Mouse (Mus musculus): ENCODE data around the gene Raf1. TPM values are rescaled to one million over a fixed set of nuclear protein-coding genes. Genes with fewer than 3 reads are reported as not detected.

Raf1 gene
- polyA plus RNA-seq, 1 experiment from 2014 or later, result 32.8 TPM

DNA sequence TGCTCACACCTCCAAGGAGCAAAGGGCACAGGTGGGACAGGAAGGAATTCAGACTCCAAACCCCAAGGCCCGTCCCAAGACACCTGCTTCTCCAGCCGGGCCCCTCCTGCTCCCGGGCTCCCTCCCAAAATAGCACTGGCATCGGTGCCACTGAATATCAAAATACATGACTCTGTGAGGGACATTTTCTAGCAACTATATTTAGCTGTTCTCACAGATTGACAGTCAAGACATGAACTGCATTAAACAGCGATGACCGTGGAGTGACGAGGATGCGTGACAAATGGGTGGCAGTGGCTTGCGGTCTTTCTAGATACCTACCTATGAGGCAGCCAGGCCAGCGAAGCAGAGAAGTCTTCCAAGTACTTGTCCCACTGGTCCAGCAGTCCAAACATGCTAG is 90.1 kb downstream of the Raf1 start:
- Histone ChIP-seq H3K27ac (no peak overlapping the region), H3K9ac (no peak overlapping the region), H3K36me3 (no peaks in the 10 kb centered on the region), H3K4me2 (no peak overlapping the region), H3K27me3 (no peaks in the 10 kb centered on the region), H3K9me3 (replicated peaks) (no peaks in the 10 kb centered on the region), H3K4me3 (replicated peaks) (no peak overlapping the region), H3K4me1 (replicated peaks) (no peaks in the 10 kb centered on the region)
- DNase-seq (no peak), ATAC-seq (ENCODE audit: low read depth) (no peak)
- 81% methylated on average over 10 of the region's 10 CpGs for WGBS (ENCODE audit: insufficient replicate concordance)

DNA sequence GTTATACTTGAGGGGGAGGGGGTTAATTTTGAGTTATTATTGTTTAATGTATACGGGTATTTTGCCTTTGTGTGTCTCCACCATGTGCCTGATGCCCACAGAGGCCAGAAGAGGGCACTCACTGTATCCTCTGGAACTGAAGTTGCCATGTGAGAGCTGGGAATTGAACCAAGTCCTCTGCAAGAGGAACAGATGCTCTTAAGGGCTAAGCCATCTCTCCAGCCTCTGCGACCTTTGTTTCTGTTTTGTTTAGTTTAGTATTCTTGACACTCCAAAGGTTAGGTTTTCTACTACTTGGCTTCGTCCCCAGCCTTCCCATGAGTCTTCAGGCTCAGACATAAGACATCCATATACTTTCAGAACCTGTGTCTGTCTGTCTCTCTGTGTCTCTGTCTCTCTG is 92.3 kb downstream of the Raf1 start:
- H3K9ac ChIP-seq, result no peak overlapping the region
- no peak for ATAC-seq (ENCODE audit: low read depth)
- WGBS (ENCODE audit: insufficient replicate concordance), result 60% methylated on average over 3 of the region's 3 CpGs
- H3K4me1 ChIP-seq (replicated peaks), result no peaks in the 10 kb centered on the region
- no peak overlapping the region for H3K4me2 ChIP-seq
- H3K36me3 ChIP-seq, result peaks cover 3% of the 10 kb centered on the region; the same call in 1 of the 2 replicates
- H3K27me3 ChIP-seq, result no peaks in the 10 kb centered on the region
- H3K27ac ChIP-seq, result no peak overlapping the region
- DNase-seq, result no peak
- H3K9me3 ChIP-seq (replicated peaks), result no peaks in the 10 kb centered on the region
- H3K4me3 ChIP-seq (replicated peaks), result no peak overlapping the region

DNA sequence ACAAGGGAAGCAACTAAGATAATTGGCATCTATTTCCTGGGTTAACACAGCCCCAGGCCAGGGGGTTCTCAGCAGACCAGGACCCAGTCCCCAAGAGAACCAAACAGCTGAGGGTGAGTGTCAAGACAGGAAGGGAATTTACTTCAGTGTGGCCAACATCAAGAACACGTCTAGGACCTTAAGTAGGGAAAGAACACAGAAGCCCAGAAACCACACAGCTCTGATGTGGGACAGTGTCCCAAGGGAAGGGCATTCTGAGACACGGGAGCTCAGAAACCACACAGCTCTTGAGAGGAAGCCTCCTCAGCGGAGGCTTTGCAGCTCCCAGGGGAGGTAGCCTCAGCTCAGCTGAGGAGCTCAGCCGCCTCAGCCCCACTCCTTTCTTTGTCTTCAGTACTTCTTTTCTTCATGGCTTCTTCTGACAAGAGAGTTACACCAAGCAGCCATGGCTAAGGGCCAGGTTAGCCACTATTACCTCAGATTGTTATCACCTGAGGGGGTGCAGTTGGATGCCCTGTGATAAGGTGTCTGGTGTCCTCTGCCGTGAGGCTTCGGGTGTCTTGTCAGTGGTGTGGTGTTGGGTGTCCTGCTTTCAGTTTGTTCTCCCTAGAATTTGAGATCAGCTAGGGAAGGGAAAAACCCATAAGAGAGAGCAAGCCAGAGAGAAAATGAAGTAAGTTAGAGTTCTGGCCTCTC is 92.9 kb downstream of the Raf1 start:
- H3K36me3 ChIP-seq, result peaks cover 8% of the 10 kb centered on the region; the same call in 1 of the 2 replicates
- no peak overlapping the region for H3K27ac ChIP-seq
- H3K9me3 ChIP-seq (replicated peaks), result no peaks in the 10 kb centered on the region
- no peak for DNase-seq
- no peaks in the 10 kb centered on the region for H3K27me3 ChIP-seq
- ATAC-seq (ENCODE audit: low read depth), result no peak
- H3K4me1 ChIP-seq (replicated peaks), result no peaks in the 10 kb centered on the region
- no peak overlapping the region for H3K4me2 ChIP-seq
- no peak overlapping the region for H3K4me3 ChIP-seq (replicated peaks)
- WGBS (ENCODE audit: insufficient replicate concordance), result 48% methylated on average over 6 of the region's 6 CpGs
- H3K9ac ChIP-seq, result no peak overlapping the region

DNA sequence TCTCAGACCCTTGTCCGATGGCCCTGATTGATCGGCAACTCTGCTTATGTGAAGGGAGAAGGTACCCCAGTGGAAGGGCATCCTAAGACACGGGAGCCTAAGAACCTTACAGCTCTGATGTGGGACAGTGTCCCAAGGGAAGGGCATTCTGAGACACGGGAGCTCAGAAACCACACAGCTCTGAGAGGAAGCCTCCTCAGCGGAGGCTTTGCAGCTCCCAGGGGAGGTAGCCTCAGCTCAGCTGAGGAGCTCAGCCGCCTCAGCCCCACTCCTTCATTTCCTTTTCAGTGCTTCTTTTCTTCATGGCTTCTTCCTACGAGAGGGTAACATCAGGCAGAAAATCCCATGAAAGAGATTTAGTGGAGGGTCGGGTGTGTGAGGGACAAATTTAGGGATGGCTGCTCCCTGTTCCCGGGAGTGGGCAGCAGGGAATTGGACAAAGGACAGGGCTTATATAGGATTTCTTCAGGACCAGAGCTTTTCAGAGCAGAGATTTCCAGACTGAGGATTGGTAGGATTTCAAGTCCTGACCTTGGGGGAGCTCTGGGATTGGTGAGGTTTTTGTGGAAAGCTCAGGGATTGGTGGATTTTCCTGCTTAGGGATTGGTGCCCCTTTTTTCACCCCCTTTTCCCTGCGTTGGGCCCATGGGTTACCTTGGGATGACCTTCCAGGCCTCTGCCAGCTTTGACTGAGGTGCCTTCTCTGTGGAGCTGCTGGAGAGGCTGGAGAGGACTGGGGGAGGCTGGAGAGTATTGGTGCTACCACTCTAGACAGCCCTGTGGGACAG is 93.9 kb downstream of the Raf1 start:
- DNase-seq (no peak), ATAC-seq (ENCODE audit: low read depth) (no peak)
- Histone ChIP-seq H3K27me3 (no peaks in the 10 kb centered on the region), H3K4me3 (replicated peaks) (no peak overlapping the region), H3K36me3 (peaks cover 18% of the 10 kb centered on the region; the same call in 1 of the 2 replicates), H3K27ac (no peak overlapping the region), H3K9ac (no peak overlapping the region), H3K4me2 (no peak overlapping the region), H3K4me1 (replicated peaks) (no peaks in the 10 kb centered on the region), H3K9me3 (replicated peaks) (no peaks in the 10 kb centered on the region)
- 65% methylated on average over 10 of the region's 10 CpGs for WGBS (ENCODE audit: insufficient replicate concordance)

DNA sequence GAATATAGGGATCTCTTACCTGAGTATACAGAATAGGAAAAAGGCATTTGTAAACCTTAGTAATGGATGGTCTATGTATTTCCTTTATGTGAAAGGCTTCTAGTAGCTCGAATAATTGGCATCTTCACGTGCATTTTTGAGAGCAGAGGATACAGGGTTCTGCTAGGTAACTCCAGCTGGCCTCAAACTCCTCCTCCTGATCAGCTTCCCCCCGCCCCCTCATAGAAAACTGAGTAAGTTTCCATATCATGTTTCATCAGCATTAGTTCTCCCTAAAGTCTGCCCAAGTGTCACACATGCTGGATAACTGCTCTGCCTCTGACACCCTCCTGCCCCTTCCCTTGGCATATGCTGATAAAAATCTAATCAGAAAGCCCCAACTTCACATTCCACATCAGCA is 95.6 kb downstream of the Raf1 start:
- ATAC-seq (ENCODE audit: low read depth), result no peak
- H3K4me2 ChIP-seq, result no peak overlapping the region
- no peaks in the 10 kb centered on the region for H3K4me1 ChIP-seq (replicated peaks)
- H3K9ac ChIP-seq, result no peak overlapping the region
- no peak overlapping the region for H3K4me3 ChIP-seq (replicated peaks)
- H3K27ac ChIP-seq, result no peak overlapping the region
- no peaks in the 10 kb centered on the region for H3K9me3 ChIP-seq (replicated peaks)
- WGBS (ENCODE audit: insufficient replicate concordance), result 75% methylated on average over 3 of the region's 3 CpGs
- DNase-seq, result no peak
- no peaks in the 10 kb centered on the region for H3K27me3 ChIP-seq
- H3K36me3 ChIP-seq, result peaks cover 35% of the 10 kb centered on the region

DNA sequence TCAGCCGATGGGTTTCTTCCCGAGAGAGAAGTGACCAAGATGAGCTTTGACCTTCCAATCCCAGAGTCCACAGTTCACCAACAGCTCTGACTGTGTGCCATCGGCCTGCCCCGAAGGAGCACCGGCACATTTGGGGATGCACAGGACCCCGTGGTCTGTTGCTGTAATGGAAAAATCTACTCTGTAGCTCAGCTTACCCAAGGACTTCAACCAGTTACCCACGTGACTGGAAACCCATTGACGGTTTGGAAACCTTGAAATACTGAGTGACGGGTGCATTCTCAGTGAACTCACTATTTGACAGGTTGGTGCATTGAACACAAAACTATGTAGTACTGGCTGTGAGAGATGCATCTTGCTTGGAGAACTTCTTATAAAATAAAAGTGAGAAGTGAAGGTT is 98.5 kb downstream of the Raf1 start:
- ATAC-seq (ENCODE audit: low read depth), result no peak
- Histone ChIP-seq H3K9ac (no peak overlapping the region), H3K36me3 (peaks cover 53% of the 10 kb centered on the region), H3K4me1 (replicated peaks) (no peaks in the 10 kb centered on the region), H3K27me3 (no peaks in the 10 kb centered on the region), H3K4me2 (no peak overlapping the region), H3K9me3 (replicated peaks) (no peaks in the 10 kb centered on the region), H3K4me3 (replicated peaks) (no peak overlapping the region), H3K27ac (no peak overlapping the region)
- no peak for DNase-seq
- 82% methylated on average over 9 of the region's 9 CpGs for WGBS (ENCODE audit: insufficient replicate concordance)

DNA sequence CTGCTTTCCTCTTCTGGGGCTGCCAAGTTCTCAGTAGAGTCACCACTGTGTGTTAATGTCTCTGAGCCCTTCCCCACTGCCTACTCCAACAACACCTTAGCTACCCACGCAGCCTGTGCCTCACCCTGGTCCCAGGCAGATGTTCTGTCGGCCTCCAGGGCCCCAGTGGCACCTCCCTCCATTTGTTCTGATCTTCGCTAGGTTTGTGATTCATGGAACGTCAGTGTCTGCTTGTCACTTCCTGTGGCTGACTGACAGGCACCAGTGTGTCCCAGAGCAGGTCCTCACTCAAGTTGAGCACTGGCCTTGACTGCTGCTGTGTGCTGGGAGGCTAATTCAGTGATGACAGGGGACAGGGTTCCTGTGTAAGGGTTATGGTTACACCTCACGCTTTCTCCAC is 99.0 kb downstream of the Raf1 start:
- ATAC-seq (ENCODE audit: low read depth), result no peak
- Histone ChIP-seq H3K27ac (no peak overlapping the region), H3K27me3 (no peaks in the 10 kb centered on the region), H3K4me1 (replicated peaks) (no peaks in the 10 kb centered on the region), H3K4me2 (no peak overlapping the region), H3K36me3 (peaks cover 53% of the 10 kb centered on the region), H3K9me3 (replicated peaks) (no peaks in the 10 kb centered on the region), H3K9ac (no peak overlapping the region), H3K4me3 (replicated peaks) (no peak overlapping the region)
- DNase-seq, result no peak
- 72% methylated on average over 5 of the region's 5 CpGs for WGBS (ENCODE audit: insufficient replicate concordance)

DNA sequence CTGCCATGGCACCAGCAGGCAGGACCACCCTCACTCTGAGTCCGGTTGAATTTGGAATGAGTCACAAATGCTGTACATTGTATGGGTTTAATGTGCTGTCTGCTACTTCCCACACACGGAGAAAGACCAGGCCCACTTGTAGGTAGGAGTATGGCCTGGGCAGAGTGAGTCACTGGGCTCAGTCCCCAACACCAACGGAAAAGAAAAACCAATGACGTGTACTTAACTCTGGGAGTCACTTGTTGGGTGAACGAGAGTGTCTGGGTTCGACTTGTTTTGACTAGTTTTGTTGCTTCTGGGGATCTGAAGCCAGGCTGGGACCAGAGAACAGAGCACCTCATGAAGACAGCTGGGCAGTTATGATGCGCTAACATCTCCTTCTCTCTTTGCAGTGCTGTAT is 102.3 kb downstream of the Raf1 start:
- ATAC-seq (ENCODE audit: low read depth) (no peak), DNase-seq (no peak)
- H3K4me2 ChIP-seq, result no peak overlapping the region
- WGBS (ENCODE audit: insufficient replicate concordance), result 83% methylated on average over 7 of the region's 7 CpGs
- no peak overlapping the region for H3K27ac ChIP-seq
- H3K9ac ChIP-seq, result no peak overlapping the region
- H3K4me3 ChIP-seq (replicated peaks), result no peak overlapping the region
- no peaks in the 10 kb centered on the region for H3K9me3 ChIP-seq (replicated peaks)
- H3K27me3 ChIP-seq, result no peaks in the 10 kb centered on the region
- no peaks in the 10 kb centered on the region for H3K4me1 ChIP-seq (replicated peaks)
- H3K36me3 ChIP-seq, result peaks cover 73% of the 10 kb centered on the region

Other genes with a start within 250 kb of the Raf1 start
- gene Tsen2, start 132.0 kb downstream of the Raf1 start, polyA plus RNA-seq (2015; fragmentation: Nextera tagmentation; extraction: Ambion mirVana), result 15.6 and 16.8 TPM in 2 replicates
- 6.6 and 7.2 TPM in 2 replicates for gene Mkrn2os, start 84.1 kb downstream of the Raf1 start, polyA plus RNA-seq (2015; fragmentation: Nextera tagmentation; extraction: Ambion mirVana)
- gene Mkrn2, start 74.7 kb downstream of the Raf1 start, polyA plus RNA-seq (2015; fragmentation: Nextera tagmentation; extraction: Ambion mirVana), result 11.4 and 12.1 TPM in 2 replicates
- 28.3 and 29.9 TPM in 2 replicates for gene Tmem40, start 85.8 kb upstream of the Raf1 start, polyA plus RNA-seq (2015; fragmentation: Nextera tagmentation; extraction: Ambion mirVana)
- 3.3 and 4.3 TPM in 2 replicates for gene Cand2, start 97.9 kb upstream of the Raf1 start, polyA plus RNA-seq (2015; fragmentation: Nextera tagmentation; extraction: Ambion mirVana)
- gene Rpl32, start 132.1 kb upstream of the Raf1 start, polyA plus RNA-seq (2015; fragmentation: Nextera tagmentation; extraction: Ambion mirVana), result 1,700 and 1,736 TPM in 2 replicates
- gene Efcab12, start 161.8 kb upstream of the Raf1 start, polyA plus RNA-seq (2015; fragmentation: Nextera tagmentation; extraction: Ambion mirVana), result 0.15 and 0.16 TPM in 2 replicates
- gene Mbd4, start 176.7 kb upstream of the Raf1 start, polyA plus RNA-seq (2015; fragmentation: Nextera tagmentation; extraction: Ambion mirVana), result 9.9 and 12.1 TPM in 2 replicates
- 2.9 and 3.0 TPM in 2 replicates for gene Ift122, start 176.8 kb upstream of the Raf1 start, polyA plus RNA-seq (2015; fragmentation: Nextera tagmentation; extraction: Ambion mirVana)